Mouse (Mus musculus) hindbrain, postnatal 0 days (tissue): Measurements from ENCODE around the gene Jaml. TPM values are rescaled to one million over a fixed set of nuclear protein-coding genes. Genes with fewer than 3 reads are reported as not detected.

ENCODE experiments used
- ATAC-seq: fragments of 200-750 bp; cut with Nextera tagmentation; 2 replicates; pipeline ENCODE4 v1.8.0; 2017; ENCODE audit warnings: mild to moderate bottlenecking, moderate TSS enrichment, moderate library complexity
- DNase-seq: peaks from one replicate; pipeline ENCODE4 v3.0.0-alpha.2; 2015; ENCODE audit warnings: low spot score
- H3K27ac ChIP-seq: fragments of 300-500 bp; sonication (generic); 2 replicates; pipeline ENCODE4 v1.5.1; 2014; ENCODE audit warnings: mild to moderate bottlenecking
- H3K27me3 ChIP-seq: fragments of 300-500 bp; sonication (generic); 2 replicates; pipeline ENCODE4 v1.6.1; 2014; ENCODE audit warnings: low read length, mixed read lengths; ENCODE audit not compliant: insufficient read depth
- H3K36me3 ChIP-seq: fragments of 300-500 bp; sonication (generic); 2 replicates; pipeline ENCODE4 v1.6.1; 2014; ENCODE audit warnings: low read length, mixed read lengths; ENCODE audit not compliant: insufficient read depth
- H3K4me1 ChIP-seq: fragments of 300-500 bp; sonication (generic); 2 replicates; pipeline ENCODE4 v1.6.1; 2014; ENCODE audit warnings: antibody characterized with exemption, low read length, mixed read lengths; ENCODE audit not compliant: insufficient read depth
- H3K4me2 ChIP-seq: fragments of 300-500 bp; sonication (generic); 2 replicates; pipeline ENCODE4 v1.6.1; 2014; ENCODE audit warnings: low read depth, mild to moderate bottlenecking, low read length, moderate library complexity, mixed read lengths
- H3K4me3 ChIP-seq: fragments of 300-500 bp; sonication (generic); 2 replicates; pipeline ENCODE4 v1.5.1; 2014; ENCODE audit warnings: low read length
- H3K9ac ChIP-seq: fragments of 300-500 bp; sonication (generic); replicated peaks from 2 replicates; pipeline ENCODE4 v1.6.1; 2014; ENCODE audit warnings: mild to moderate bottlenecking, low read length, moderate library complexity, mixed read lengths
- H3K9me3 ChIP-seq: fragments of 300-500 bp; sonication (generic); 2 replicates; pipeline ENCODE4 v1.6.1; 2016; ENCODE audit warnings: low read length, mixed read lengths
- CTCF ChIP-seq: IDR thresholded peaks from 2 replicates; pipeline ENCODE4 v1.5.1; 2016; ENCODE audit warnings: antibody characterized with exemption, control low read depth, low read depth
- WGBS: fragments of 180-500 bp; shearing (Covaris S2); extraction: QIAGEN DNeasy Blood & Tissue Kit; methylation state at CpG from one replicate; pipeline ENCODE4 v1.1.7; 2014; 5-methylcytosine and 5-hydroxymethylcytosine counted together
- polyA plus RNA-seq: library from polyadenylated mRNA; unstranded; fragments of >200 nt; fragmentation: Nextera tagmentation; extraction: Ambion mirVana; gene quantifications from 2 replicates; pipeline ENCODE4 v1.2.1, GENCODE M21; 2015
- total RNA-seq: library from RNA; depleted of rRNA; stranded (reverse); fragments of >200 nt; gene quantifications from 2 replicates; pipeline ENCODE4 v1.2.3, GENCODE M21; 2014

Jaml gene
- total and polyA plus RNA-seq, 2 experiments from 2014 or later, result 0.40 TPM; not detected in 1

GRCm38 (mm10) chr9:45071800-45072199 is 7.2 kb upstream of the Jaml start:
- ATAC-seq (no peak), DNase-seq (no peak)
- Histone ChIP-seq H3K9ac (no peak overlapping the region), H3K36me3 (no peaks in the 10 kb centered on the region), H3K4me3 (no peak overlapping the region), H3K9me3 (no peaks in the 10 kb centered on the region), H3K4me2 (no peak overlapping the region), H3K27me3 (no peaks in the 10 kb centered on the region), H3K27ac (no peak overlapping the region), H3K4me1 (no peaks in the 10 kb centered on the region)
- 67% methylated on average over 3 of the region's 3 CpGs for WGBS
- TF ChIP-seq CTCF, result no peak

GRCm38 (mm10) chr9:45077859-45078258 is 1.1 kb upstream of the Jaml start:
- Histone ChIP-seq H3K4me2 (no peak overlapping the region), H3K9me3 (no peaks in the 10 kb centered on the region), H3K4me1 (no peaks in the 10 kb centered on the region), H3K4me3 (no peak overlapping the region), H3K27ac (no peak overlapping the region), H3K27me3 (no peaks in the 10 kb centered on the region), H3K36me3 (no peaks in the 10 kb centered on the region), H3K9ac (no peak overlapping the region)
- DNase-seq (no peak), ATAC-seq (no peak)
- TF ChIP-seq CTCF, result no peak
- WGBS, result 71% methylated on average over 3 of the region's 3 CpGs

GRCm38 (mm10) chr9:45083132-45083531 is 4.1 kb downstream of the Jaml start:
- Histone ChIP-seq H3K4me1 (no peaks in the 10 kb centered on the region), H3K27me3 (no peaks in the 10 kb centered on the region), H3K36me3 (no peaks in the 10 kb centered on the region), H3K4me3 (no peak overlapping the region), H3K27ac (no peak overlapping the region), H3K9me3 (no peaks in the 10 kb centered on the region), H3K9ac (no peak overlapping the region), H3K4me2 (no peak overlapping the region)
- ATAC-seq, result no peak
- WGBS, result 86% methylated on average over 3 of the region's 3 CpGs
- TF ChIP-seq CTCF, result no peak
- no peak for DNase-seq

- no peak overlapping the region for H3K4me3 ChIP-seq
- no peaks in the 10 kb centered on the region for H3K27me3 ChIP-seq
- no peak overlapping the region for H3K4me2 ChIP-seq
- DNase-seq (no peak), ATAC-seq (no peak)
- H3K9me3 ChIP-seq, result no peaks in the 10 kb centered on the region
- H3K27ac ChIP-seq, result no peak overlapping the region
- no peaks in the 10 kb centered on the region for H3K4me1 ChIP-seq
- WGBS, result 69% methylated on average over 5 of the region's 5 CpGs
- H3K36me3 ChIP-seq, result no peaks in the 10 kb centered on the region
- H3K9ac ChIP-seq, result no peak overlapping the region
- no peak for TF ChIP-seq CTCF
Observed at GRCm38 (mm10) chr9:45084556-45084955, 5.6 kb downstream of the Jaml start.

- TF ChIP-seq CTCF, result no peak
- 72% methylated on average over 12 of the region's 12 CpGs for WGBS
- Histone ChIP-seq H3K4me3 (no peak overlapping the region), H3K36me3 (no peaks in the 10 kb centered on the region), H3K27me3 (no peaks in the 10 kb centered on the region), H3K4me2 (no peak overlapping the region), H3K27ac (no peak overlapping the region), H3K9ac (no peak overlapping the region), H3K4me1 (no peaks in the 10 kb centered on the region), H3K9me3 (no peaks in the 10 kb centered on the region)
- ATAC-seq, result no peak
- no peak for DNase-seq
Observed at GRCm38 (mm10) chr9:45085741-45086690, 7.0 kb downstream of the Jaml start.

- DNase-seq, result no peak
- H3K4me1 ChIP-seq, result no peaks in the 10 kb centered on the region
- TF ChIP-seq CTCF, result no peak
- H3K27ac ChIP-seq, result no peak overlapping the region
- H3K9ac ChIP-seq, result no peak overlapping the region
- no peak for ATAC-seq
- no peaks in the 10 kb centered on the region for H3K27me3 ChIP-seq
- H3K4me2 ChIP-seq, result no peak overlapping the region
- no peaks in the 10 kb centered on the region for H3K9me3 ChIP-seq
- H3K4me3 ChIP-seq, result no peak overlapping the region
- H3K36me3 ChIP-seq, result no peaks in the 10 kb centered on the region
Observed at GRCm38 (mm10) chr9:45088040-45088439, 9.1 kb downstream of the Jaml start.

GRCm38 (mm10) chr9:45090811-45091210 is 11.8 kb downstream of the Jaml start:
- TF ChIP-seq CTCF, result 0 out of 2 replicates have a peak, but pooled peaks have one; percentile 24
- H3K9me3 ChIP-seq, result no peaks in the 10 kb centered on the region
- H3K4me3 ChIP-seq, result no peak overlapping the region
- no peaks in the 10 kb centered on the region for H3K27me3 ChIP-seq
- H3K4me1 ChIP-seq, result no peaks in the 10 kb centered on the region
- 60% methylated on average over 3 of the region's 3 CpGs for WGBS
- no peak overlapping the region for H3K9ac ChIP-seq
- H3K36me3 ChIP-seq, result no peaks in the 10 kb centered on the region
- no peak overlapping the region for H3K27ac ChIP-seq
- no peak for DNase-seq
- H3K4me2 ChIP-seq, result no peak overlapping the region
- ATAC-seq, result no peak
